Mouse (Mus musculus): ENCODE data around the gene Defb45.

- TF ChIP-seq CTCF (IDR thresholded peaks at IDR 0.05), result no peak
- TF ChIP-seq EP300 (IDR thresholded peaks at IDR 0.05; ENCODE audit: insufficient read depth, low read depth, low read length), result no peak
- TF ChIP-seq POLR2A (IDR thresholded peaks at IDR 0.05; ENCODE audit: insufficient read depth, low read depth, low read length), result no peak
Measured at GRCm38 (mm10) chr2:152608719-152609118, 9.5 kb upstream of the Defb45 start.

All from heart, adult 2 months (tissue).